Mouse (Mus musculus): ENCODE results near the gene Gm28308.

The Gm28308 gene

GRCm38 (mm10) chr6:52213119-52213986 is at the start of gene Gm28308, which contains the start of gene Hoxa3:
Gene Gm28308 (minus strand): TSS chr6:52213339.
Gene Hoxa3 (minus strand): TSS chr6:52213336.
- DNase-seq (ENCODE audit: extremely low spot score, low spot score) = no peak

DNA sequence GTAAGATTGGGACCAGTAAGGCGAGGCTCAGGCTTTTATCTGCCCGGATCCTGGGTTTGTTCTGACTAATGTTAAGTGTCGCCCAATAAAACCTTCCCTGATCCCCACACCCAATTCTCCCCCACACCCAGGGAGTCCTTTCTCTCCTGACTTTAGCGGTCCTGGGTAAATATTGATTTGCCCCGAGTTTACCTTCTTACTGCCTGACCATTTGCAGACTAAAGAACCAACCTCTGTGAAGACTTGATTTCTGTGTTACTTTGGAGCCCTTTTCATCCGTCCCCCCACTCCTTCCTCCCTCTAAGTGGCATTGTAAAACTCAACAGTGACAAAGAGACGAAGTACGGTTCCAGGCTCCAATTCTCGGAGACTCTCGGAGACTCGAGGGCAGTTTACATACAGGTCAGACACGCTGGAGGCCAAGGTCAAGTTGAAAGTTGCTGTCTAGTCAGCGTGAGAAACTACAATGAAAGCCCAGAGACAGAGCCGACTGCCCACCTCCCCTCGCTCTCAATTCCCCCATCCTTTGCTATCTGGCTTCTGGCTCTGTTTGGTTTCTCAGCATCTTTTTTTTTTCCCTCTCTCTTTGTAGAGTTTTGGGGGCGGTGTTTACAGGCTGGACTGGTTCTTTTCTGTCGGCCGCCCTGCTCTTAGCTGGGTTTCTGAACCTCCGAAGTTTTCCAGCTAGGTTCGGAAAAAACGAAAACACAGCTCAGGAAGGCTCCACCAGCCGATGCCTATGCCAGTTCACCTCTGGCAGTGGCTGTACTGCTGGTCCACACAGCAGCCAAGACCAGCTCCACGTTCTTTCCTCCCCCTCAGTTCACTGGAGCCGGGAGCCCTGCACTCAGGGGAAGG is 49.6 kb upstream of the Gm28308 start:
- DNase-seq (ENCODE audit: extremely low spot score, low spot score) = peak; percentile 71

DNA sequence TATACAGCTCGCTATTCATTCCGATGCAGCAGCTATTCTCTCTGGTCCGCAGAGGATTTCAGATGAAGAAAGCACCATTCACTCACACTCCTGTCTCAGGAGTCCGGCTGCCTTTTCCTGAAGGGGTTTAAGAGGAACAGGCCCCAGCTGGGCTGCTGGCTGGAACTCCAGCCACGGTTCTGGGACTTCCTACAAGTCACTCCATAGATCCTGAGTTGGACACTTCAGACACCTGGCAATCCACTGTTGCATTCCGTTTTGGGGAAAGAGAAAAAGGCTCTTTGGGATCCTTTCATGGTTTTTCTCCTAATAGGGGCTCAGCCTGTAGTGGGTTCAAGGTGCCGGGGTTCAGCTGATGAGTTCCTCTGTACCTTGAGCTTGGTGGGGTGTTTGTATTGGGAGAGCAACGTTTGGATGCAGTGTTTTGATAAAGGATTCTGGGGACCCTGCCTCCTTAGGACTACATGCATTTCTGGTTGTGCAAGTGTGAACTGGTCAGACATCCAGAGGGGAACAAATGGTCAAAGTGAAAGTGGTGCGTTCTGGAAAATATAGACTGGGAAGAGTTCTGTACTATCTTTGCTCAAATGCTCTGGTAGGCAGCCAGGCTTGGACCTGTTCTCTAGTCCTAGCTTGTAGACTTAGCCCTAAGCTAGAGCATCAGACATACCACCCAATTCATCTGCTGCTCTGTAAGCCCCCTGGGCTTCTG is 48.8 kb upstream of the Gm28308 start:
- peak; percentile 70 for DNase-seq (ENCODE audit: extremely low spot score, low spot score)

- peak; percentile 71 for DNase-seq (ENCODE audit: extremely low spot score, low spot score)
Measured at GRCm38 (mm10) chr6:52260654-52261575, 47.8 kb upstream of the Gm28308 start, which contains the start of gene Hoxa13. Gene Hoxa13 (minus strand): TSS chr6:52260880.

- no peak for DNase-seq (ENCODE audit: extremely low spot score, low spot score)
Measured at GRCm38 (mm10) chr6:52259811-52260261, 46.7 kb upstream of the Gm28308 start.

DNA sequence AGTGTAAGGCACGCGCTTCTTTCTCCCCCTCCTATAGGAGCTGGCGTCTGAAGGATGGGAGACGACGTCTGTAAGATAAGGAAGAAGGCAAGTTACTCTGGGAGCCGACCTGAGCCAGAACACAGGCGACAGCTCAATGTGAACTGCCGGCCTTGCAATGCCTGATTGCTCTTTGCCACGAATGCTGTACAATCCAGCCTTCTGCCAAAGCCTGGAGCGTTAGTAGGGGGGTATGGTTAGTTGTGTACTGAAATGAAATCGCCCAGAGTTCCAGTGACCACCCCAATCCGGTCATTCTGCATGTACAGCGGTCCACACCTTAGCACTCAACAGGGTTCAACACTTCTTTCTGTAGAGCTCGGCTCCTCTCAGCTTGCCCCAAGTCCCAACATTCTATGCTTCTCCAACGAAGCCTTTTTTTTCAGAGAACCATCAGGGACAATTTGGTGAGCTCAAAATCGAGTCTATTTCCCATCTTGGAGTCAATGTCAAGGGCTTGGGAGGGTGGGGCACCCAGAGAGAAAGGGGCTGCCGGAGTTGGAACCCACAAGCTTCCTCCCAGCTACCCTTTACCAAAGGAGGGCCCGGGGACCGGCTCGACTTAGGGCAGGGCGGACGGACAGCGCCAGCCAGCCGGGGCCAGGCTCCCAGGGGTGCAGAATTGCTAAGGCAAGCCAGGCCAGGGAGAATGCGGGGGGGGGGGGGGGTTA is 46.1 kb upstream of the Gm28308 start:
- peak; percentile 76 for DNase-seq (ENCODE audit: extremely low spot score, low spot score)

GRCm38 (mm10) chr6:52256956-52257355 is 43.8 kb upstream of the Gm28308 start:
- peak; percentile 86 for DNase-seq (ENCODE audit: extremely low spot score, low spot score)

DNA sequence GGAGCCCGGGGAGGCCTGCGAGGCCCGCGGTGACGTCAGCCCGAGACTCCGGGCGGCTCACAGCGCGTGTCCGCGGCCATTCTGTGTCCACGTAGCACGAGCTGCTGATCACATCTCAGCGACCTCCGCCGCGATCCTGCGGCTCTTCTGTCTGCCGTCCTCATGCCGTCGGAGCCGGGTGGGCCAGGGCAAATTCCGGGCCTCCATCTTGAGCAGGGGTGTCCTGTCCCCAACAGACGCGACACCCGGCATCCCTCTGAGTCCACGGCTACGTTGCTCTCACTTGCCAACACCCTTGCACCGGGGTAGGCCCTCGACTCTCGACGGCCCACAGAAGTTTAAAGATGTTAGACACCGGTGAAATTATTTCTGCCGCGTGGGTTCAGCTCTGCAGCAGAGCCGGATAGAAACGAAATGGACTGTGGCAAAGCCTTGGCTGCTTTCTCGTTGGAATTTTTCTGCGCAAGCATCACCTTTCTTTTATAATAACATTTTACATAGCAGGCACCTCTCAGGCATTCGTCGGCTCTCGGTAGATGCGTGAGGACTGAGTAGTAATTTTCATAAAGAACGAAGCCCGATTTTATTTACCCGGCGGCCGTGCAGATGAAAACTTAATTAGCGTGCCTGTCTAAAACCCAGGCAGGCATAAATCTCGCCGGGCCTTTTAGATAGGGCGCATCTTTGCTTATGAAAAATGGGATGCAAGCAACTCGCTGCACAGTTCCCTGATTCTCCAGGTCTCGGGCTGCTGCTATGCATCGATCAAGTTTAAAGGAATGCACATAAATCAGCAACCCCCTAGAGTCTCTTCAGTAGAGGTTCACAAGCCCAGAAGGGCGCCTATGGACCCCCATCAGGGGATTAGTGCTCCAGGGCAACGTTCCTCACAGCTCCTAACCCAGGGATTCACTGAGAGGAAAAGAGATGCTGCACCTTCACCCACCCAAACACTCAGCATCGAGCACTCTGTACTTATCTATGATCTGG is 40.7 kb upstream of the Gm28308 start:
- no peak for DNase-seq (ENCODE audit: extremely low spot score, low spot score)

- DNase-seq (ENCODE audit: extremely low spot score, low spot score) = no peak
Measured at GRCm38 (mm10) chr6:52252775-52253376, 39.7 kb upstream of the Gm28308 start.

DNA sequence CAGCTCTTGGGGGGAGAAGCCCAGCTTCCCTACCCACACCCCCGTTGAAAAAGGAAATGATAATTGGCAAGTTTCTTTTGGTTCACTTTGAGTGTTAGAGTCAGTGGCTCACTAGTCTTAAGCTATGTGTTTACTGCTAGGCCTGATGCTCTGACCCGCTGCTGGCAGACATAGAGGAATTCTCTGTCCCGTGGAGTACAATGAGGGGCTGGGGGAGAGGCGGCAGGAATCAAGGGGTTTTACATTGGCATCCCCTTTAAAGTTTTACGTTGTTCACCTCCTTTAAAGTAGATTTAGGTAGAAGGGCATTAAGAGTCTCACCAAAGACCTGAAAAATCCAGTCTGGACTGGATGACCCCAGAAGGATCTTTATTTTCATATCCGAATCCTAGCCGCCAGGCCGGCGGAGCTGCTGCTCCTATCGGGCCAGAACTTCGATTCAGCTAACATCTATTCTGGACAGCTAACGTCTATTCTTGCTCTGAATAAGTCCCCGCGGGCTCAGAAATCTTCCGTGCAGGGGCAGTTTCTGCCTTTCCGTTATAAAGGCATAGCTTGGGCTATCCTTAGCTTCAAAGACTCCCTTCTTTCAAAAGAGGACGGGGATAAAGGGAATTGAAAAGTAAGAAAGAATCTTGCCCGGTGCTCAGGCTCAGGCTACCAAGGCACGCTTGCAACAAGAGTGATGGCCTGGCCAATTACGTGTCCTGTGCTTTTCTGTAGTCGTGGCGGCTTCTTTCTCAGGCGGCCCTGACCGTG is 39.1 kb upstream of the Gm28308 start:
- no peak for DNase-seq (ENCODE audit: extremely low spot score, low spot score)

- no peak for DNase-seq (ENCODE audit: extremely low spot score, low spot score)
Measured at GRCm38 (mm10) chr6:52251177-52251879, 38.2 kb upstream of the Gm28308 start.

GRCm38 (mm10) chr6:52249826-52250225 is 36.7 kb upstream of the Gm28308 start:
- peak; percentile 56 for DNase-seq (ENCODE audit: extremely low spot score, low spot score)

DNA sequence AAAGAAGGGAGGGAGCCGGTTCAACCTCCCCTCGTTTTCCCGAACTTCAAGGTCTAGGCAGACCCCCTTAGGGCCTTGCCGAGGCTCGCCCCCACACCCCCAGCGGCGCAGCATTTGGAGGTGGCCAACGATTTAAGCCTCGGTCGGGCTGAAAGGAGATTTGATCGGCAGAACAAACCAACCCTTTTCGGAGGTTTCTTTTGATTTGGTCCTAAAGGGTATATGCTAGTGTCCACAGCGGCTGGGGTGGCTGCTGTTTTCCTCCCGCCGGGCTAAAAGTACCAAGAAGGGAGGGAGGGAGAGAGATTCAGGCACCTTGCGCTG is 36.2 kb upstream of the Gm28308 start:
- DNase-seq (ENCODE audit: extremely low spot score, low spot score) = peak; percentile 55

GRCm38 (mm10) chr6:52248638-52249414 is 35.7 kb upstream of the Gm28308 start:
- DNase-seq (ENCODE audit: extremely low spot score, low spot score) = peak; percentile 70

DNA sequence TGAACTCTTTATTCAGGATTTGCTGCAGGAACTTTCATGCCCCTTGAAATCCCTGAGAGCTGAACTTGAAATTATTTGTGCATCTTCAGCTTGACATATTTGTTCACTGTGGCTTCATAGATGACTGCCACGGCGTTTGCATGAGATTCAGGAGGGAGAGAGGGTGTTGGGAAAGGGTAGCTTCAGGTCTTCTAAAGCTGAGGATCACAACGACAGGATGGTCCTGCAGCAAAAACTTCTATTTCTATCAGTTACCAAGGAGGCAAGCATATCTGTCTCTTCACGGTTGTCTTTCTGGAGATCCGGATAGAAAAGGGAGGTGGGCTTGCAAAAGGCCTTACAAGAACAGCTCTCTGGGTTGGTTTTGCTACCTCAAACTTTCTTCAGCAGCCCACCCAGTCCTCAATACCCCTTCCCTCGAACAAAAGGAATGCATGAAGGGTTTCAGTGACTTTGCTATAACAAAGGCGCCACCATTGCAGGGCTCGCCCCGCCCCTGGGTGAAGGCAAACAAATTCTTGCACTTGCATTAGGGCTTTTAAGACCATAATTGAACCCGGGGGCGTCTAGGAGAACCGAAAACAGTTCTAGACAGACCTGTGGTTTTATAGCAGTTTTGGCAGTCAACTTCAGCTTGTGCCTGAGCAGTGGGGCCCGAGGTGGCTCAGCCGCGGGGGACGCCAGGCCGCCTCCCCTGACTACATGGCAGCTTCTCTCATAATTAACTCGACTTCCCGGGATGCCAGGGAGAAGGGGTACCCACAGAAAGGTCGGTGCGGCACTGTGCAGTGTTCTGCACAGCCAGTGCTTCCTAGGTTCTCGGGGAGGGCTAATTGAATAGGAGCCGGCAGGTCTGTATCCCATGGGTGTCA is 34.9 kb upstream of the Gm28308 start:
- DNase-seq (ENCODE audit: extremely low spot score, low spot score) = no peak

All from neural tube, embryonic 10.5 days (tissue).